Mouse (Mus musculus) frontal cortex, postnatal 10 days (tissue): Measurements from ENCODE around the gene Sugp2.
A peak's percentile ranks its signal among the peaks of the same experiment; 100 is the strongest.

Experiments used
- DNase-seq, 2 experiments: peaks; one replicate each; pipeline ENCODE4 v3.0.0; 2022; ENCODE audit warnings: low spot score in 2 of 2, mixed read lengths in 1 of 2

Sugp2 gene

GRCm38 (mm10) chr8:70282603-70283135 lies 48.6 kb downstream of the Sugp2 start, which contains the start of gene Homer3:
TSS of gene Homer3 (plus strand) at chr8:70282827.
- peak; percentile 78 to 79 for DNase-seq

GRCm38 (mm10) chr8:70283136-70284077 lies 49.4 kb downstream of the Sugp2 start:
- DNase-seq, result no peak

- no peak for DNase-seq
Observed at GRCm38 (mm10) chr8:70284421-70284820, 50.4 kb downstream of the Sugp2 start.

GRCm38 (mm10) chr8:70285304-70285703 lies 51.3 kb downstream of the Sugp2 start:
- no peak for DNase-seq

GRCm38 (mm10) chr8:70286737-70287136 lies 52.7 kb downstream of the Sugp2 start:
- no peak for DNase-seq

GRCm38 (mm10) chr8:70293988-70294405 lies 60.0 kb downstream of the Sugp2 start:
- no peak for DNase-seq

- no peak for DNase-seq
Observed at GRCm38 (mm10) chr8:70300881-70301280, 66.9 kb downstream of the Sugp2 start.

GRCm38 (mm10) chr8:70302358-70302890 lies 68.4 kb downstream of the Sugp2 start, which contains the start of the genes Ddx49 and Cope:
TSS of gene Ddx49 (minus strand) at chr8:70302489.
TSS of gene Cope (plus strand) at chr8:70302518.
- peak; percentile 88 to 94 for DNase-seq

- DNase-seq, result no peak
Observed at GRCm38 (mm10) chr8:70302901-70303300, 68.9 kb downstream of the Sugp2 start.

- no peak for DNase-seq
Observed at GRCm38 (mm10) chr8:70309311-70309710, 75.3 kb downstream of the Sugp2 start.

GRCm38 (mm10) chr8:70313399-70313798 lies 79.4 kb downstream of the Sugp2 start:
- DNase-seq, result no peak

GRCm38 (mm10) chr8:70315624-70316510 lies 81.8 kb downstream of the Sugp2 start, which contains the start of gene Cers1:
TSS of gene Cers1 (plus strand) at chr8:70315775.
- DNase-seq, result peak; percentile 68 to 82

GRCm38 (mm10) chr8:70316511-70317504 lies 82.8 kb downstream of the Sugp2 start:
- peak; percentile 89 to 93 for DNase-seq

- no peak for DNase-seq
Observed at GRCm38 (mm10) chr8:70317872-70318271, 83.8 kb downstream of the Sugp2 start.

- no peak for DNase-seq
Observed at GRCm38 (mm10) chr8:70323716-70324115, 89.7 kb downstream of the Sugp2 start.

- no peak for DNase-seq
Observed at GRCm38 (mm10) chr8:70327512-70327911, 93.5 kb downstream of the Sugp2 start.

- DNase-seq, result no peak
Observed at GRCm38 (mm10) chr8:70329124-70329834, 95.3 kb downstream of the Sugp2 start, which contains the start of gene Gdf1. TSS of gene Gdf1 (plus strand) at chr8:70329817.
